Comparison of ENCODE assay signal across 29 mouse cellular contexts in genomic region chr3:45238457-45238856, GRCm38 (mm10).
DNase-seq lines count a peak whose midpoint lies in the region; ATAC-seq and TF ChIP-seq lines count a peak whose summit lies in the region.
"Had no signal": no experiment of that assay in that cellular context is flagged by ENCODE, and none has a peak within 500 bp of the region (broad histone marks: within the 10 kb centered on the region; RNA-seq: fewer than 3 reads in every experiment).

No protein-coding gene starts in this region.

- no peak overlapping the region for H3K27ac ChIP-seq in limb, embryonic 13.5 days
- no peak overlapping the region for H3K27ac ChIP-seq in limb, embryonic 10.5 days
- no peak overlapping the region for H3K27ac ChIP-seq in limb, embryonic 14.5 days (replicated peaks; ENCODE audit: low read depth, low read length)
- H3K27ac ChIP-seq: forebrain, embryonic 10.5 days; forebrain, embryonic 13.5 days; heart, adult 2 months; heart, embryonic 10.5 days; heart, embryonic 13.5 days; hindbrain, embryonic 14.5 days; hindbrain, postnatal 0 days had no signal

- no peak overlapping the region for H3K4me2 ChIP-seq in limb, embryonic 13.5 days (replicated peaks)
- H3K4me2 ChIP-seq in limb, embryonic 14.5 days (replicated peaks; ENCODE audit: low read depth, low read length, severe bottlenecking), result no peak overlapping the region
- H3K4me2 ChIP-seq: forebrain, embryonic 13.5 days; heart, embryonic 13.5 days; hindbrain, embryonic 14.5 days had no signal

- ATAC-seq in limb, embryonic 13.5 days (ENCODE audit: low FRiP score, low read depth), result peak; percentile 8; the same call in 1 of the 2 replicates
- peak; percentile 60 for ATAC-seq in limb, embryonic 14.5 days (ENCODE audit: low FRiP score, low read depth)
- no peak for ATAC-seq in cerebellum, adult (ENCODE audit: insufficient number of reproducible peaks, low FRiP score, low TSS enrichment)
- ATAC-seq: forebrain, embryonic 13.5 days; forebrain, embryonic 16.5 days; hindbrain, postnatal 0 days; inflammation-experienced regulatory T-cells, adult 6 months; Patski had no signal

- H3K9me3 ChIP-seq in limb, embryonic 13.5 days, result no peaks in the 10 kb centered on the region
- no peaks in the 10 kb centered on the region for H3K9me3 ChIP-seq in limb, embryonic 10.5 days (replicated peaks)
- H3K9me3 ChIP-seq in limb, embryonic 14.5 days (ENCODE audit: control insufficient read depth, low read length), result no peaks in the 10 kb centered on the region
- H3K9me3 ChIP-seq: forebrain, embryonic 10.5 days; forebrain, embryonic 13.5 days; G1E; heart, embryonic 10.5 days; heart, embryonic 13.5 days had no signal

- H3K4me1 ChIP-seq in limb, embryonic 13.5 days, result no peaks in the 10 kb centered on the region
- H3K4me1 ChIP-seq in limb, embryonic 10.5 days, result no peaks in the 10 kb centered on the region
- H3K4me1 ChIP-seq in limb, embryonic 14.5 days (ENCODE audit: control insufficient read depth, insufficient read depth, low read length), result no peaks in the 10 kb centered on the region
- H3K4me1 ChIP-seq: forebrain, embryonic 10.5 days; forebrain, embryonic 13.5 days; heart, embryonic 10.5 days; heart, embryonic 13.5 days had no signal

- H3K4me3 ChIP-seq in limb, embryonic 13.5 days, result no peak overlapping the region
- H3K4me3 ChIP-seq in limb, embryonic 10.5 days, result no peak overlapping the region
- H3K4me3 ChIP-seq in limb, embryonic 14.5 days (replicated peaks; ENCODE audit: low read length), result no peak overlapping the region
- H3K4me3 ChIP-seq: forebrain, embryonic 10.5 days; forebrain, embryonic 13.5 days; heart, adult 2 months; heart, embryonic 10.5 days; heart, embryonic 13.5 days had no signal

- H3K27me3 ChIP-seq in limb, embryonic 13.5 days, result no peaks in the 10 kb centered on the region
- no peaks in the 10 kb centered on the region for H3K27me3 ChIP-seq in limb, embryonic 10.5 days (ENCODE audit: low read depth, poor library complexity, severe bottlenecking)
- no peaks in the 10 kb centered on the region for H3K27me3 ChIP-seq in limb, embryonic 14.5 days (ENCODE audit: control insufficient read depth, insufficient read depth, low read length)
- H3K27me3 ChIP-seq: CH12.LX; forebrain, embryonic 13.5 days; heart, embryonic 13.5 days; Patski had no signal

- DNase-seq in limb, embryonic 10.5 days (ENCODE audit: low spot score), result no peak
- DNase-seq in embryo, embryonic 10 days (ENCODE audit: low spot score), result peak; percentile 32
- DNase-seq in embryo, embryonic 11 days, result peak; percentile 2
- DNase-seq in limb, embryonic 14.5 days (ENCODE audit: low spot score), result peak; percentile 4
- DNase-seq in gastrocnemius, postnatal 25 days, result no peak
- DNase-seq: adrenal gland, adult 2 months; adrenal gland, postnatal 14 days; B cell, adult 2 months; cerebellum, adult 11-12 months; cerebellum, adult 8-10 months; cerebellum, postnatal 10 days; cerebellum, postnatal 36 days; gastrocnemius, postnatal 36 days; heart, adult 2 months; heart, postnatal 14 days; heart, postnatal 4 days had no signal

- H3K36me3 ChIP-seq in limb, embryonic 13.5 days, result no peaks in the 10 kb centered on the region
- H3K36me3 ChIP-seq in limb, embryonic 10.5 days, result no peaks in the 10 kb centered on the region
- H3K36me3 ChIP-seq in limb, embryonic 14.5 days (ENCODE audit: control insufficient read depth, insufficient read depth, low read length), result no peaks in the 10 kb centered on the region
- H3K36me3 ChIP-seq: forebrain, embryonic 10.5 days; G1E; heart, embryonic 10.5 days; heart, embryonic 13.5 days had no signal

- H3K9ac ChIP-seq in limb, embryonic 13.5 days, result no peak overlapping the region
- H3K9ac ChIP-seq in limb, embryonic 14.5 days (ENCODE audit: low read depth, low read length, severe bottlenecking), result no peak overlapping the region
- H3K9ac ChIP-seq: forebrain, embryonic 13.5 days; heart, embryonic 13.5 days; hindbrain, embryonic 14.5 days had no signal

- TF ChIP-seq POLR2A in limb, embryonic 14.5 days (IDR thresholded peaks at IDR 0.05; ENCODE audit: borderline replicate concordance, extremely low read depth, insufficient read depth, insufficient read length), result no peak

- 27% methylated on average over 2 of the region's 2 CpGs for WGBS in limb, embryonic 13.5 days
- 56% methylated on average over 2 of the region's 2 CpGs for WGBS in limb, embryonic 10.5 days
- 24% methylated on average over 2 of the region's 2 CpGs for WGBS in limb, embryonic 14.5 days

Comparison
In these comparisons a context has a peak if more than half of its experiments do, and no peak if none do; other contexts are left out.
1. DNase-seq: peak in embryo, embryonic 10 days (single experiment), embryo, embryonic 11 days (single experiment) and limb, embryonic 14.5 days (single experiment); none in limb, embryonic 10.5 days (single experiment) and gastrocnemius, postnatal 25 days (single experiment).